Mouse (Mus musculus) liver, postnatal 0 days (tissue): Measurements from ENCODE around the gene Ace.

ENCODE experiments used
- CTCF ChIP-seq: sonication (generic); IDR thresholded peaks from 2 replicates; pipeline ENCODE4 v1.5.1; 2016; ENCODE audit warnings: antibody characterized with exemption, low read depth
- EP300 ChIP-seq: IDR thresholded peaks from 2 replicates; pipeline ENCODE4 v1.6.1; 2016; ENCODE audit warnings: antibody characterized with exemption, low read depth, mild to moderate bottlenecking

GRCm38 (mm10) chr11:105950519-105950918, 17.2 kb upstream of the Ace start:
- TF ChIP-seq CTCF (no peak), EP300 (no peak)
